Mouse (Mus musculus): ENCODE measurements around the gene Hnrnpa2b1. TPM values are rescaled to one million over a fixed set of nuclear protein-coding genes. Genes with fewer than 3 reads are reported as not detected.
A peak's percentile ranks its signal among the peaks of the same experiment; 100 is the strongest.

The Hnrnpa2b1 gene
- polyA plus RNA-seq, 1 experiment from 2014 or later = 1,808 TPM

DNA sequence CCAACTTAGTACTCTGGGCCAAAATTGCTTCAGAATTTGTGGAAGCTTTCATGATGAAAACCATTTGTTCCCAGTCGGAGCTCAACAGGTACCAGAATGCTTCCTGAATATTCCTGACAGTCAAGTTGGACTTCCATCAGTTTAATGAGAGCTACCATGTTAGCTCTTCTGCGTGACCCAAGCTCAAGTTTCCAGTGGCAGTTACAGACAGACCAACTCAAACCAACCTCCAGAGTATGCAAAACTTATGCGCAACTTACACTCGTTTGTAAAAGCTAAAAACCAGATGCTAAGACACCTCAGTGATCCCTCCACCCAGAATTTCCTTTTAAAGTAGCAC is 9.7 kb downstream of the Hnrnpa2b1 start:
- Histone ChIP-seq H3K4me1 (replicated peaks; ENCODE audit: control insufficient read depth, insufficient read depth, low read length) (no peaks in the 10 kb centered on the region), H3K36me3 (ENCODE audit: control insufficient read depth, insufficient read depth, low read length) (peaks cover 27% of the 10 kb centered on the region), H3K4me3 (ENCODE audit: low read depth, low read length) (no peak overlapping the region), H3K4me2 (ENCODE audit: low read depth, low read length, severe bottlenecking) (no peak overlapping the region), H3K27ac (ENCODE audit: low read depth, low read length) (no peak overlapping the region), H3K9me3 (ENCODE audit: control insufficient read depth, low read length) (no peaks in the 10 kb centered on the region), H3K27me3 (ENCODE audit: control insufficient read depth, insufficient read depth, low read length) (no peaks in the 10 kb centered on the region), H3K9ac (ENCODE audit: low read length) (no peak overlapping the region)
- 77% methylated on average over 4 of the region's 4 CpGs for WGBS
- ATAC-seq (replicated peaks; ENCODE audit: low FRiP score) = no peak
- DNase-seq (ENCODE audit: low spot score) = no peak

DNA sequence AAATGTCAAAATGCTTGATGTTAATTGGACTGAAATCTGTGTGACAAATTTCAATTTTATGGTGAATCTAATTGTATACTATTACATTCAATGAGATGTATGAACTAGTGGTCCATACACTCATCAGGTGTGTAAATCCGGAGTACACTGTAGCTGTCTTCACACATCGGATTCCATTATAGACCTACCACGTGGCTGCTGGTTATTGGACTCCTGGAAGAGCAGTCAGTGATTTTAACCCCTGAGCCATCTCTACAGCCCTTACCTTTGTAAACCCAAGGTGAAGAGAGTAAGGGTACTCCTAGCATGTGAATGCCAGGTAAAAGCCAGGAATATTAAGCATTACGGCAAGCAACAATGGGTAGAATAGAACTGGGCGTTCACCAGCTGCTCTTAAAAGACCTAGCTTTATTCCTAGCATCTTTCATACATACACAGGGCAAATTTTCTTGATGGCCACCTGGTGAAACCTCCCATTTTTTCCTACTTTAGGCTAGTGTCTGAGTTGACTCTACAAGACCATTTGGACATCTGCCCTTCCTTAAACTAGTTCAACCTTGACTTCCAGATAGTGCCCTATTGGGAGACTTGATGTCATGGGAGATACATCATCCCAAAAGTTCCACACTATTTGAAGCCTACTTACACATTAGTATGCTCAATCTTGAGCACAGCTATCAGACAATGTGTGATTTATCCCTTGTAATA is 10.2 kb downstream of the Hnrnpa2b1 start:
- ATAC-seq (replicated peaks; ENCODE audit: low FRiP score) = peak; percentile 49
- Histone ChIP-seq H3K4me3 (ENCODE audit: low read depth, low read length) (no peak overlapping the region), H3K4me1 (replicated peaks; ENCODE audit: control insufficient read depth, insufficient read depth, low read length) (no peaks in the 10 kb centered on the region), H3K36me3 (ENCODE audit: control insufficient read depth, insufficient read depth, low read length) (peaks cover 27% of the 10 kb centered on the region), H3K4me2 (ENCODE audit: low read depth, low read length, severe bottlenecking) (no peak overlapping the region), H3K27ac (ENCODE audit: low read depth, low read length) (no peak overlapping the region), H3K9ac (ENCODE audit: low read length) (no peak overlapping the region), H3K27me3 (ENCODE audit: control insufficient read depth, insufficient read depth, low read length) (no peaks in the 10 kb centered on the region), H3K9me3 (ENCODE audit: control insufficient read depth, low read length) (no peaks in the 10 kb centered on the region)
- WGBS = 32% methylated on average over 5 of the region's 5 CpGs
- no peak for DNase-seq (ENCODE audit: low spot score)

DNA sequence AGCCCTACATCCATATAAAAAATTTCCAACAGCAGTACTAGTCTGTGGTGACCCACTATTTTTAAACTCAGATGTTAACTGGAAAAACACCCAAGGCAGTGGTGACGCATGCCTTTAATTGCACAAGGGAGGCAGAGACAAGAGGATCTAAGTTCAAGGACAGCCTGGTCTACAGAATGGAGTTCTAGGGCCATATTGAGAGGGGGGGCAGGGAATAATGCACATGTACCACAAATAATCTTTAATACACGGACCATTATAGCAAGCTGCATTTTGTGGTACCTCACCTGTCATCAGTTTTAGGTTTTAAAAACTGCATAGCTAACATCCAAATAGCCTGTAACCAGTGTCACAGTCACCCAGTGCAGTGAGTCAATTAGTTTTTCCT is 10.8 kb downstream of the Hnrnpa2b1 start:
- ATAC-seq (replicated peaks; ENCODE audit: low FRiP score) = peak; percentile 31; the same call in 1 of the 2 replicates
- Histone ChIP-seq H3K9ac (ENCODE audit: low read length) (no peak overlapping the region), H3K27ac (ENCODE audit: low read depth, low read length) (no peak overlapping the region), H3K9me3 (ENCODE audit: control insufficient read depth, low read length) (no peaks in the 10 kb centered on the region), H3K4me3 (ENCODE audit: low read depth, low read length) (no peak overlapping the region), H3K36me3 (ENCODE audit: control insufficient read depth, insufficient read depth, low read length) (peaks cover 24% of the 10 kb centered on the region), H3K27me3 (ENCODE audit: control insufficient read depth, insufficient read depth, low read length) (no peaks in the 10 kb centered on the region), H3K4me1 (replicated peaks; ENCODE audit: control insufficient read depth, insufficient read depth, low read length) (no peaks in the 10 kb centered on the region), H3K4me2 (ENCODE audit: low read depth, low read length, severe bottlenecking) (no peak overlapping the region)
- 43% methylated on average over 2 of the region's 2 CpGs for WGBS
- DNase-seq (ENCODE audit: low spot score) = no peak

DNA sequence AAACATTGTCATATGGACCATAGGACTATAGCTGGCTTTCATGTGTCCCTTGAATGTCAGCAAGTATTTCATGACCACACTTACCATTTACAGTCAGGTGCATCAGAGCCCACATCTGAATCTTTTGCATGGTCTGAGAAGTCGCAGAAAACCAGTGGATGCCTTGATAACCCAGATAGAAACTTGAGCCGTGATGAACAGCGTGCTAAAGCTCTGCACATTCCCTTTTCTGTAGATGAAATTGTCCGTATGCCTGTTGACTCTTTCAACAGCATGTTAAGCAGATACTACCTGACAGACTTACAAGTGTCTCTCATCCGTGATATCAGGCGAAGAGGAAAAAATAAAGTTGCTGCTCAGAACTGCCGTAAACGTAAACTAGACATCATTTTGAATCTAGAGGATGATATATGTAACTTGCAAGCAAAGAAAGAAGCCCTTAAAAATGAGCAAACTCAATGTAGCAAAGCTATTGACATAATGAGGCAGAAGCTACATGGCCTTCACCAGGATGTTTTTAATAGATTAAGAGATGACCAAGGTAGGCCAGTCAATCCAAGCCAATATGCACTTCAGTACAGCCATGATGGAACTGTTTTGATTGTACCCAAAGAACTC is 11.8 kb downstream of the Hnrnpa2b1 start:
- H3K4me1 ChIP-seq (replicated peaks; ENCODE audit: control insufficient read depth, insufficient read depth, low read length) = no peaks in the 10 kb centered on the region
- DNase-seq (ENCODE audit: low spot score) (no peak), ATAC-seq (replicated peaks; ENCODE audit: low FRiP score) (no peak)
- 86% methylated on average over 8 of the region's 8 CpGs for WGBS
- H3K36me3 ChIP-seq (ENCODE audit: control insufficient read depth, insufficient read depth, low read length) = peaks cover 16% of the 10 kb centered on the region
- no peak overlapping the region for H3K27ac ChIP-seq (ENCODE audit: low read depth, low read length)
- H3K4me3 ChIP-seq (ENCODE audit: low read depth, low read length) = no peak overlapping the region
- no peak overlapping the region for H3K9ac ChIP-seq (ENCODE audit: low read length)
- no peaks in the 10 kb centered on the region for H3K27me3 ChIP-seq (ENCODE audit: control insufficient read depth, insufficient read depth, low read length)
- H3K4me2 ChIP-seq (ENCODE audit: low read depth, low read length, severe bottlenecking) = no peak overlapping the region
- H3K9me3 ChIP-seq (ENCODE audit: control insufficient read depth, low read length) = no peaks in the 10 kb centered on the region

DNA sequence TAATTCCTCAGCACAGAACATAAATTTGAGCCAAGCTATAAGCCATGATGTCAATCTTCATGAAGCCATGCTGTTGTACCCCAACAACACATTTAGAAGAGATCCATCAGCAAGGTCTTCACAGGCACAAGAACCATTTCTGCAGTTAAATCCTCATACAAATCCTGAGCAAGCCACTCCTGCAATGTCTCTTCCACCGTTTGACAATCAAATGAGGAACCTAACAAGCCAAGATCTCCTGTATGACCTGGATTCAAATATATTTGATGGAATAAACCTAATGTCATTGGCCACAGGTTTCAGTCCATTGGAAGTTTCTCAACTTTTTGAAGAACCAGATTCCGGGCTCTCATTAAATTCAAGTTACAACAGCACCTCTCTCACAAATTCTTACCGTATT is 12.4 kb downstream of the Hnrnpa2b1 start:
- Histone ChIP-seq H3K4me2 (ENCODE audit: low read depth, low read length, severe bottlenecking) (no peak overlapping the region), H3K4me1 (replicated peaks; ENCODE audit: control insufficient read depth, insufficient read depth, low read length) (no peaks in the 10 kb centered on the region), H3K36me3 (ENCODE audit: control insufficient read depth, insufficient read depth, low read length) (peaks cover 16% of the 10 kb centered on the region), H3K27me3 (ENCODE audit: control insufficient read depth, insufficient read depth, low read length) (no peaks in the 10 kb centered on the region), H3K4me3 (ENCODE audit: low read depth, low read length) (no peak overlapping the region), H3K9ac (ENCODE audit: low read length) (no peak overlapping the region), H3K9me3 (ENCODE audit: control insufficient read depth, low read length) (no peaks in the 10 kb centered on the region), H3K27ac (ENCODE audit: low read depth, low read length) (no peak overlapping the region)
- 84% methylated on average over 3 of the region's 3 CpGs for WGBS
- DNase-seq (ENCODE audit: low spot score) (no peak), ATAC-seq (replicated peaks; ENCODE audit: low FRiP score) (no peak)

DNA sequence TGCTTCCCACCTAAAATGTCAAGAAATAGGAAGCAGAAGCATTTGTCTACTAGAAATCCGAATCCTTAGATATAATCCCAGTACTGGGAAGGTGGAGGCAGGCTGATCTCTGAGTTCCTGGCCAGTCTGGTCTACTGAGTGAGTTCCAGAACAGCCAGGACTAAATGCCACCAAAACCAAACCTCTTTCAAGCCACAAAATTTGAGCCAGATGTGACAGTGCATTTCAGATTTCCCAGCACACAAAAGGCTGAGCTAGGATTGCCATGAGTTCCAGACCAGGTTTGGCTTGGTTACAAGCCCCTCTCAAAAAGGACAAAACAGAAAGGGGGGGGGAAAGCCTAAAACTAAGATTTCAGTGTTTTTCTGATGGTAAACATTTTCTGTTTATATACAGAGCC is 13.5 kb downstream of the Hnrnpa2b1 start:
- no peaks in the 10 kb centered on the region for H3K9me3 ChIP-seq (ENCODE audit: control insufficient read depth, low read length)
- no peak overlapping the region for H3K4me3 ChIP-seq (ENCODE audit: low read depth, low read length)
- DNase-seq (ENCODE audit: low spot score) = no peak
- no peak overlapping the region for H3K9ac ChIP-seq (ENCODE audit: low read length)
- no peaks in the 10 kb centered on the region for H3K4me1 ChIP-seq (replicated peaks; ENCODE audit: control insufficient read depth, insufficient read depth, low read length)
- no peak overlapping the region for H3K4me2 ChIP-seq (ENCODE audit: low read depth, low read length, severe bottlenecking)
- no peak for ATAC-seq (replicated peaks; ENCODE audit: low FRiP score)
- H3K36me3 ChIP-seq (ENCODE audit: control insufficient read depth, insufficient read depth, low read length) = peaks cover 11% of the 10 kb centered on the region
- no peaks in the 10 kb centered on the region for H3K27me3 ChIP-seq (ENCODE audit: control insufficient read depth, insufficient read depth, low read length)
- H3K27ac ChIP-seq (ENCODE audit: low read depth, low read length) = no peak overlapping the region
- 79% methylated on average over 1 of the region's 1 CpGs for WGBS

DNA sequence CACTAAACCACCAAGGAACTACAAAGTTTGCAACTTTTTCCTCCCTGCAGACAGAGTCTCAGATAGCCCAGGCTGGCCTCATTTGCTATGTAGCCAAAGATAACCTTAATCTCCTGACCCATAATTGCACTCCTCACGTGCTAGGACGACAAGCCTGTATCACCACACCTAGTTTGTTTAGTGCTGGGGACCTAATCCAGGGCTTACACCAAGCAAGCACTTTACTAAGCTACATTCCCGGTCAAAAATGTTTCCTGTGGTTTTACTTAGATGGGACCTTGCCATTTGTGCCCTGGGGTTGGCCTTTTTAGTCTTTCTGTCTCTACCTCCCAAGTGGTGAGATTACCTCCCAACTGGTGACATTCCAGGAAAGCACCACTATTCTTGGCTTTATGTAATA is 14.7 kb downstream of the Hnrnpa2b1 start:
- Histone ChIP-seq H3K9ac (ENCODE audit: low read length) (no peak overlapping the region), H3K4me3 (ENCODE audit: low read depth, low read length) (no peak overlapping the region), H3K27me3 (ENCODE audit: control insufficient read depth, insufficient read depth, low read length) (no peaks in the 10 kb centered on the region), H3K36me3 (ENCODE audit: control insufficient read depth, insufficient read depth, low read length) (peaks cover 4% of the 10 kb centered on the region), H3K9me3 (ENCODE audit: control insufficient read depth, low read length) (no peaks in the 10 kb centered on the region), H3K4me2 (ENCODE audit: low read depth, low read length, severe bottlenecking) (no peak overlapping the region), H3K4me1 (replicated peaks; ENCODE audit: control insufficient read depth, insufficient read depth, low read length) (no peaks in the 10 kb centered on the region), H3K27ac (ENCODE audit: low read depth, low read length) (no peak overlapping the region)
- ATAC-seq (replicated peaks; ENCODE audit: low FRiP score) (no peak), DNase-seq (ENCODE audit: low spot score) (no peak)
- WGBS = 65% methylated on average over 3 of the region's 3 CpGs

DNA sequence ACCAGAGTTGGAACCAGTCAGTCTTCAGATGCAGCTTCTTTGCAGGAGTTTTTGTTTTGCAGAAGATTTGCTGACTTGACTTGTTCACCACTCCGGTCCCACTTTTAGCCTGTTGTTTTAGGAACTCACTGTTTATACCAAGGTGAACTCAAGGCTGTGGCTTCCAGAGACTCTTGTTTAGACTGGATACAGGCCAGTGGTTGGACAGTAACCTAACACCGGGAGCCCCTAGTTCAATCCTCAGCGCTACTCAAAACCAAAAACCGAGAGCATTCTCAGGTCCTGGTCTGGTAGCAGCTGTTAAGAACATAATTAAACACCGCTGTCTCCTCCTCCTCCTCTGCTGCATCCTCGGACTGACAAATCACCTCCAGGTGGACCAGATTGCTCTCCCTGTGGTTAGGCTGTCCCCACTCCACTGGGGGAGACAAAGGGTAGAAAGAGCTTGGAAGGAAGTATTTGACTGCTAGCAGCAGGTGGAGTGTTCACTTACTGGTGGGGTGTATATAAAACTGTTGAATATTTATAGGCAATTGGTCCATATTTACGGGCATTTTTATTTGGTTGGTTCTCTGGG is 16.7 kb downstream of the Hnrnpa2b1 start:
- no peak for DNase-seq (ENCODE audit: low spot score)
- Histone ChIP-seq H3K4me3 (ENCODE audit: low read depth, low read length) (no peak overlapping the region), H3K4me2 (ENCODE audit: low read depth, low read length, severe bottlenecking) (no peak overlapping the region), H3K27me3 (ENCODE audit: control insufficient read depth, insufficient read depth, low read length) (no peaks in the 10 kb centered on the region), H3K9ac (ENCODE audit: low read length) (no peak overlapping the region), H3K27ac (ENCODE audit: low read depth, low read length) (no peak overlapping the region), H3K4me1 (replicated peaks; ENCODE audit: control insufficient read depth, insufficient read depth, low read length) (no peaks in the 10 kb centered on the region), H3K36me3 (ENCODE audit: control insufficient read depth, insufficient read depth, low read length) (no peaks in the 10 kb centered on the region), H3K9me3 (ENCODE audit: control insufficient read depth, low read length) (no peaks in the 10 kb centered on the region)
- WGBS = 77% methylated on average over 7 of the region's 7 CpGs
- no peak for ATAC-seq (replicated peaks; ENCODE audit: low FRiP score)

Measured in forebrain, embryonic 11.5 days (tissue).